Mouse (Mus musculus) embryonic facial prominence, embryonic 11.5 days (tissue): ENCODE data around the gene Rpl6. TPM values are rescaled to one million over a fixed set of nuclear protein-coding genes. Genes with fewer than 3 reads are reported as not detected.

Source experiments
- ATAC-seq: fragments of 200-750 bp; cut with Nextera tagmentation; replicated peaks from 2 replicates; pipeline ENCODE4 v1.8.0; 2017; ENCODE audit warnings: low read depth; ENCODE audit not compliant: insufficient number of reproducible peaks, low FRiP score, low TSS enrichment
- DNase-seq: peaks from one replicate; pipeline ENCODE4 v3.0.0-alpha.2; 2015; ENCODE audit warnings: low spot score
- H3K27ac ChIP-seq: fragments of 300-500 bp; sonication (generic); replicated peaks from 2 replicates; pipeline ENCODE4 v1.5.1; 2014; ENCODE audit warnings: mild to moderate bottlenecking, low read depth, low read length, control low read depth
- H3K27me3 ChIP-seq: fragments of 300-500 bp; sonication (generic); 2 replicates; pipeline ENCODE4 v1.6.1; 2014; ENCODE audit warnings: mild to moderate bottlenecking, low read length, moderate library complexity, mixed read lengths; ENCODE audit not compliant: control insufficient read depth, insufficient read depth
- H3K36me3 ChIP-seq: fragments of 300-500 bp; sonication (generic); replicated peaks from 2 replicates; pipeline ENCODE4 v1.6.1; 2014; ENCODE audit warnings: low read depth, mild to moderate bottlenecking, low read length, moderate library complexity, mixed read lengths; ENCODE audit not compliant: control insufficient read depth, insufficient read depth
- H3K4me1 ChIP-seq: fragments of 300-500 bp; sonication (generic); 2 replicates; pipeline ENCODE4 v1.6.1; 2014; ENCODE audit warnings: low read length, mixed read lengths; ENCODE audit not compliant: control insufficient read depth, insufficient read depth
- H3K4me2 ChIP-seq: fragments of 300-500 bp; sonication (generic); 2 replicates; pipeline ENCODE4 v1.6.1; 2014; ENCODE audit warnings: low read depth, mild to moderate bottlenecking, control low read depth, low read length, moderate library complexity
- H3K4me3 ChIP-seq: fragments of 300-500 bp; sonication (generic); 2 replicates; pipeline ENCODE4 v1.5.1; 2014; ENCODE audit warnings: low read depth, low read length, control low read depth
- H3K9ac ChIP-seq: fragments of 300-500 bp; sonication (generic); replicated peaks from 2 replicates; pipeline ENCODE4 v1.6.1; 2014; ENCODE audit warnings: mild to moderate bottlenecking, control low read depth, low read length
- H3K9me3 ChIP-seq: fragments of 300-500 bp; sonication (generic); replicated peaks from 2 replicates; pipeline ENCODE4 v1.6.1; 2016; ENCODE audit warnings: mild to moderate bottlenecking, low read length, inconsistent platforms, mixed read lengths; ENCODE audit not compliant: control insufficient read depth
- WGBS: fragments of 180-500 bp; shearing (Covaris S2); extraction: QIAGEN DNeasy Blood & Tissue Kit; methylation state at CpG from one replicate; pipeline ENCODE4 v1.1.7; 2014; 5-methylcytosine and 5-hydroxymethylcytosine counted together
- polyA plus RNA-seq: library from polyadenylated mRNA; unstranded; fragments of >200 nt; fragmentation: Nextera tagmentation; extraction: Ambion mirVana; gene quantifications from 2 replicates; pipeline ENCODE4 v1.2.1, GENCODE M21; 2014

The Rpl6 gene
- polyA plus RNA-seq, 1 experiment from 2014 or later = 796 TPM

- no peak overlapping the region for H3K4me3 ChIP-seq
- DNase-seq (no peak), ATAC-seq (no peak)
- H3K9ac ChIP-seq = no peak overlapping the region
- H3K4me2 ChIP-seq = no peak overlapping the region
- no peaks in the 10 kb centered on the region for H3K4me1 ChIP-seq
- H3K36me3 ChIP-seq = peaks cover 3% of the 10 kb centered on the region
- no peak overlapping the region for H3K27ac ChIP-seq
- no peaks in the 10 kb centered on the region for H3K27me3 ChIP-seq
- H3K9me3 ChIP-seq = no peaks in the 10 kb centered on the region
- 92% methylated on average over 2 of the region's 2 CpGs for WGBS
Measured at GRCm38 (mm10) chr5:121169588-121169987, 34.7 kb upstream of the Rpl6 start.

- Histone ChIP-seq H3K27ac (no peak overlapping the region), H3K4me3 (no peak overlapping the region), H3K4me2 (no peak overlapping the region), H3K36me3 (peaks cover 2% of the 10 kb centered on the region), H3K9me3 (no peaks in the 10 kb centered on the region), H3K27me3 (no peaks in the 10 kb centered on the region), H3K9ac (no peak overlapping the region), H3K4me1 (no peaks in the 10 kb centered on the region)
- ATAC-seq (no peak), DNase-seq (no peak)
- 84% methylated on average over 4 of the region's 4 CpGs for WGBS
Measured at GRCm38 (mm10) chr5:121172835-121173234, 31.4 kb upstream of the Rpl6 start.

GRCm38 (mm10) chr5:121179077-121179857 lies 25.0 kb upstream of the Rpl6 start:
- 84% methylated on average over 9 of the region's 9 CpGs for WGBS
- Histone ChIP-seq H3K4me3 (no peak overlapping the region), H3K4me2 (no peak overlapping the region), H3K27me3 (no peaks in the 10 kb centered on the region), H3K36me3 (no peaks in the 10 kb centered on the region), H3K9me3 (no peaks in the 10 kb centered on the region), H3K4me1 (no peaks in the 10 kb centered on the region), H3K9ac (no peak overlapping the region), H3K27ac (no peak overlapping the region)
- ATAC-seq (no peak), DNase-seq (no peak)

- no peak overlapping the region for H3K27ac ChIP-seq
- no peak for DNase-seq
- no peaks in the 10 kb centered on the region for H3K27me3 ChIP-seq
- no peak overlapping the region for H3K9ac ChIP-seq
- no peak overlapping the region for H3K4me3 ChIP-seq
- no peaks in the 10 kb centered on the region for H3K36me3 ChIP-seq
- no peak overlapping the region for H3K4me2 ChIP-seq
- 78% methylated on average over 9 of the region's 9 CpGs for WGBS
- no peak for ATAC-seq
- no peaks in the 10 kb centered on the region for H3K4me1 ChIP-seq
- H3K9me3 ChIP-seq = no peaks in the 10 kb centered on the region
Measured at GRCm38 (mm10) chr5:121183269-121183668, 21.0 kb upstream of the Rpl6 start.

- no peak for ATAC-seq
- Histone ChIP-seq H3K9me3 (no peaks in the 10 kb centered on the region), H3K27me3 (no peaks in the 10 kb centered on the region), H3K36me3 (no peaks in the 10 kb centered on the region), H3K27ac (no peak overlapping the region), H3K9ac (no peak overlapping the region), H3K4me2 (no peak overlapping the region), H3K4me1 (no peaks in the 10 kb centered on the region), H3K4me3 (no peak overlapping the region)
- DNase-seq = no peak
- WGBS = 82% methylated on average over 2 of the region's 2 CpGs
Measured at GRCm38 (mm10) chr5:121184375-121184774, 19.9 kb upstream of the Rpl6 start.

- Histone ChIP-seq H3K36me3 (no peaks in the 10 kb centered on the region), H3K4me1 (no peaks in the 10 kb centered on the region), H3K9ac (no peak overlapping the region), H3K4me3 (no peak overlapping the region), H3K4me2 (no peak overlapping the region), H3K9me3 (no peaks in the 10 kb centered on the region), H3K27me3 (no peaks in the 10 kb centered on the region), H3K27ac (no peak overlapping the region)
- WGBS = 57% methylated on average over 11 of the region's 11 CpGs
- ATAC-seq (no peak), DNase-seq (no peak)
Measured at GRCm38 (mm10) chr5:121184945-121185551, 19.2 kb upstream of the Rpl6 start.

- Histone ChIP-seq H3K4me1 (no peaks in the 10 kb centered on the region), H3K27ac (no peak overlapping the region), H3K9ac (no peak overlapping the region), H3K36me3 (no peaks in the 10 kb centered on the region), H3K4me2 (no peak overlapping the region), H3K4me3 (no peak overlapping the region), H3K27me3 (no peaks in the 10 kb centered on the region), H3K9me3 (no peaks in the 10 kb centered on the region)
- DNase-seq (no peak), ATAC-seq (no peak)
- 87% methylated on average over 8 of the region's 8 CpGs for WGBS
Measured at GRCm38 (mm10) chr5:121187580-121188001, 16.7 kb upstream of the Rpl6 start.

- no peak for ATAC-seq
- DNase-seq = no peak
- no peaks in the 10 kb centered on the region for H3K27me3 ChIP-seq
- H3K4me3 ChIP-seq = no peak overlapping the region
- H3K4me2 ChIP-seq = no peak overlapping the region
- no peaks in the 10 kb centered on the region for H3K9me3 ChIP-seq
- no peaks in the 10 kb centered on the region for H3K4me1 ChIP-seq
- no peak overlapping the region for H3K9ac ChIP-seq
- WGBS = 92% methylated on average over 9 of the region's 9 CpGs
- H3K36me3 ChIP-seq = no peaks in the 10 kb centered on the region
- no peak overlapping the region for H3K27ac ChIP-seq
Measured at GRCm38 (mm10) chr5:121188265-121188664, 16.0 kb upstream of the Rpl6 start.
